Mouse (Mus musculus) myocyte (in vitro differentiated cells): ENCODE results near the gene Kirrel3.

Experiments
- CEBPB ChIP-seq: IDR thresholded peaks from 2 replicates; pipeline ENCODE4 v1.6.1; 2011; ENCODE audit warnings: mild to moderate bottlenecking, moderate library complexity; ENCODE audit not compliant: poor library complexity, insufficient read depth, severe bottlenecking
- E2F4 ChIP-seq: IDR thresholded peaks from one replicate; pipeline ENCODE4 v1.6.1; 2011; ENCODE audit warnings: mild to moderate bottlenecking, control low read depth, moderate library complexity; ENCODE audit not compliant: insufficient read depth
- MAX ChIP-seq: IDR thresholded peaks from one replicate; pipeline ENCODE4 v1.6.1; 2011; ENCODE audit warnings: low read depth, mild to moderate bottlenecking, control low read depth
- MYOD1 ChIP-seq, 3 experiments: IDR thresholded peaks; one replicate each; pipeline ENCODE4 v1.6.1; 2011; ENCODE audit warnings: control low read depth in 2 of 3, low read depth in 2 of 3, mild to moderate bottlenecking in 2 of 3, moderate library complexity in 1 of 3; ENCODE audit not compliant: insufficient read length in 2 of 3, control insufficient read depth in 1 of 3
- MYOG ChIP-seq, 3 experiments: IDR thresholded peaks; one replicate each; pipeline ENCODE4 v1.6.1; 2011; ENCODE audit warnings: control low read depth in 2 of 3, low read depth in 2 of 3, mild to moderate bottlenecking in 2 of 3; ENCODE audit not compliant: insufficient read length in 2 of 3, control insufficient read depth in 1 of 3, insufficient read depth in 1 of 3
- POLR2A ChIP-seq: IDR thresholded peaks from one replicate; pipeline ENCODE4 v1.6.1; 2011; ENCODE audit warnings: low read depth, mild to moderate bottlenecking, control low read depth, moderate library complexity; ENCODE audit not compliant: insufficient read length
- POLR2AphosphoS2 ChIP-seq: IDR thresholded peaks from one replicate; pipeline ENCODE4 v1.6.1; 2011; ENCODE audit warnings: low read depth, control low read depth; ENCODE audit not compliant: insufficient read length
- REST ChIP-seq: IDR thresholded peaks from one replicate; pipeline ENCODE4 v1.6.1; 2011; ENCODE audit warnings: mild to moderate bottlenecking, control low read depth, moderate library complexity; ENCODE audit not compliant: insufficient read depth, insufficient read length
- TCF3 ChIP-seq: IDR thresholded peaks from one replicate; pipeline ENCODE4 v1.6.1; 2011; ENCODE audit warnings: low read depth, control low read depth; ENCODE audit not compliant: insufficient read length
- USF1 ChIP-seq: IDR thresholded peaks from one replicate; pipeline ENCODE4 v1.6.1; 2011; ENCODE audit warnings: low read depth, mild to moderate bottlenecking, control low read depth, moderate library complexity

DNA sequence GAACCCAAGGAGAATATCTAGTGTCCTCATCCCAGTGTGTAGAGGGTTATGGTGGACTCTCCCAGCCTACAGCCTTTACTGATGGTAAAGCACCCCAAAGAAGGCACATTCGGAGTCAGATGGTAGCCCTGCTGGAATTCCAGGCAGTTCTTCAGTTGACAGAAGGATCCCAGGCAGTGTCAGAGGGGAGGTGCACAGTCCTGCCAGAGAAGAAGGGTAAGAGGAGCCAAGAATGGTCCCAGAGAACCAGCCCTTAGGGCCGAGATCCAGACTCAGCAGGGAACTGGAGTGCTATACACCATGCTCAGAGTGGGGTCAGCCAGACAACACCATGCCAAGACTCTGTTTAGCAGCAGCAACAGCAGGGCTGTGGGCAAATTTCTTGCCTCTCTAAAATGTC lies 416.2 kb downstream of the Kirrel3 start:
- TF ChIP-seq USF1 (no peak), POLR2A (no peak), CEBPB (no peak), MAX (no peak), E2F4 (no peak), REST (no peak), TCF3 (no peak), MYOD1 (IDR thresholded peaks at IDR 0.05; ENCODE audit: control insufficient read depth in 1 of 3, insufficient read length in 2 of 3, low read depth in 2 of 3) (no peak), MYOG (IDR thresholded peaks at IDR 0.05; ENCODE audit: control insufficient read depth in 1 of 3, insufficient read depth in 1 of 3, insufficient read length in 2 of 3, low read depth in 2 of 3) (no peak), POLR2AphosphoS2 (no peak)
